Mouse (Mus musculus) heart, postnatal 0 days (tissue): ENCODE measurements at regions not wholly inside any gene's neighbourhood (a gene's known extent, or its start where the extent isn't known, plus 50 kb on each side); places are given as distances from the start of the nearest gene placed in this dataset.

Source experiments
- ATAC-seq: fragments of 200-750 bp; cut with Nextera tagmentation; 2 replicates; pipeline ENCODE4 v1.8.0; 2017; ENCODE audit warnings: low read depth, moderate number of reproducible peaks, moderate library complexity; ENCODE audit not compliant: insufficient read depth
- DNase-seq: peaks from one replicate; pipeline ENCODE4 v3.0.0-alpha.2; 2016; ENCODE audit warnings: low spot score
- H3K27ac ChIP-seq: fragments of 300-500 bp; sonication (generic); 2 replicates; pipeline ENCODE4 v1.5.1; 2014; ENCODE audit warnings: low read depth, mild to moderate bottlenecking
- H3K27me3 ChIP-seq: fragments of 300-500 bp; sonication (generic); 2 replicates; pipeline ENCODE4 v1.6.1; 2014; ENCODE audit warnings: low read length, mixed read lengths; ENCODE audit not compliant: control insufficient read depth, insufficient read depth
- H3K36me3 ChIP-seq: fragments of 300-500 bp; sonication (generic); replicated peaks from 2 replicates; pipeline ENCODE4 v1.6.1; 2014; ENCODE audit warnings: low read length, mixed read lengths; ENCODE audit not compliant: control insufficient read depth, insufficient read depth
- H3K4me1 ChIP-seq: fragments of 300-500 bp; sonication (generic); 2 replicates; pipeline ENCODE4 v1.6.1; 2014; ENCODE audit warnings: antibody characterized with exemption; ENCODE audit not compliant: control insufficient read depth, insufficient read depth
- H3K4me2 ChIP-seq: fragments of 300-500 bp; sonication (generic); 2 replicates; pipeline ENCODE4 v1.6.1; 2014; ENCODE audit warnings: low read depth, mild to moderate bottlenecking, low read length, moderate library complexity
- H3K4me3 ChIP-seq: fragments of 300-500 bp; sonication (generic); 2 replicates; pipeline ENCODE4 v1.5.1; 2014; ENCODE audit warnings: low read depth, low read length
- H3K9ac ChIP-seq: fragments of 300-500 bp; sonication (generic); replicated peaks from 2 replicates; pipeline ENCODE4 v1.6.1; 2014; ENCODE audit warnings: low read depth, low read length, mixed read lengths
- H3K9me3 ChIP-seq: fragments of 300-500 bp; sonication (generic); replicated peaks from 2 replicates; pipeline ENCODE4 v1.6.1; 2016; ENCODE audit warnings: low read length; ENCODE audit not compliant: control insufficient read depth
- CTCF ChIP-seq: IDR thresholded peaks from 2 replicates; pipeline ENCODE4 v1.5.1; 2016; ENCODE audit warnings: antibody characterized with exemption, control low read depth, low read depth
- EP300 ChIP-seq: IDR thresholded peaks from 2 replicates; pipeline ENCODE4 v1.6.1; 2016; ENCODE audit warnings: antibody characterized with exemption, low read depth
- WGBS: fragments of 180-500 bp; shearing (Covaris S2); extraction: QIAGEN DNeasy Blood & Tissue Kit; methylation state at CpG from one replicate; pipeline ENCODE4 v1.1.7; 2014; 5-methylcytosine and 5-hydroxymethylcytosine counted together

DNA sequence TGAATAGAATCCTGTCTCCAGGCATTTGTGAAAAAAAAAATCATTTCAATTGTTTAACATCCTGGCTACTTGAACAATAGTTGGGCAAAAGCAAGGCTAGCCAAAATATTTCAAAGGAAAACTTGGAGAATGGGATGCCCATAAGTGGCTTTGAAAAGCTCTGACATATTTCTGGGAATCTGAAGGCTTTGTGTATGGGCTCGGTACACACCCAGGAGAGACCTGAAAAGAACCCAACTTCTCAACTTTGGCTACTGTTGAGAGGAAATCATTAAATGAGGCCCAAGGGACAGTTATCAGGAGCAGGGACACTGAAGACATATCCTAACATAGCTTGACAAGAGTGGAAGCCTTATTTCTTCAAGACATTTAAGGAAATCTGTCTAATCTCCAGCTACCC is 179.0 kb downstream of the Cxcl12 start:
- H3K36me3 ChIP-seq, result no peaks in the 10 kb centered on the region
- no peaks in the 10 kb centered on the region for H3K4me1 ChIP-seq
- H3K4me2 ChIP-seq, result no peak overlapping the region
- H3K9me3 ChIP-seq, result 0 out of 2 replicates have a peak, but pooled peaks cover 4% of the 10 kb centered on the region
- no peaks in the 10 kb centered on the region for H3K27me3 ChIP-seq
- no peak for DNase-seq
- TF ChIP-seq EP300 (no peak), CTCF (no peak)
- H3K9ac ChIP-seq, result no peak overlapping the region
- WGBS, result 70% methylated on average over 1 of the region's 1 CpGs
- no peak overlapping the region for H3K27ac ChIP-seq
- ATAC-seq, result no peak
- H3K4me3 ChIP-seq, result no peak overlapping the region

DNA sequence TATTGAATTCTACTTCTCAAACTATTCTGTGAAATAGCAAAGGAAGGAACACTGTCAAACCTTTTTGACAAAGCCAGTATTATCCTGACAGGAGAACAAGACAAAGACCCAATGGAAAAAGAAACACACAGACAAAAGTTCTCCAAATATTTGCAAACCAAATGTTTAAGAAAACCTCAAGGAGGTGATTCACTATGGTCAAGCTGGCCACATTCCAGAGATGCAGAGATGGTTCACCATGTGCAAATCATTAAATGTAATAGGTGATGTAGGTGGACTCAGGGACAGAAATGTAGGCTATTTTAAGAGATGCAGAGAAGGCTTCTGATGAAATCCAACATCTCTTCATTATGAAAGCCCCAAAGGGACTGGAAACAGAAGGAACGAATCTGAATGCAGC is 183.5 kb downstream of the Cxcl12 start:
- WGBS, result 71% methylated on average over 1 of the region's 1 CpGs

GRCm38 (mm10) chr6:117353091-117353490 is 184.8 kb downstream of the Cxcl12 start:
- no peaks in the 10 kb centered on the region for H3K27me3 ChIP-seq
- no peak overlapping the region for H3K4me2 ChIP-seq
- H3K9ac ChIP-seq, result no peak overlapping the region
- TF ChIP-seq EP300 (no peak), CTCF (no peak)
- DNase-seq (no peak), ATAC-seq (no peak)
- H3K36me3 ChIP-seq, result no peaks in the 10 kb centered on the region
- H3K27ac ChIP-seq, result no peak overlapping the region
- WGBS, result 83% methylated on average over 3 of the region's 3 CpGs
- H3K4me3 ChIP-seq, result no peak overlapping the region
- H3K9me3 ChIP-seq, result no peaks in the 10 kb centered on the region
- no peaks in the 10 kb centered on the region for H3K4me1 ChIP-seq

More for the DNA sequence above, 183.5 kb downstream of the Cxcl12 start:
- no peaks in the 10 kb centered on the region for H3K9me3 ChIP-seq
- H3K4me1 ChIP-seq, result no peaks in the 10 kb centered on the region
- no peaks in the 10 kb centered on the region for H3K36me3 ChIP-seq
- H3K27ac ChIP-seq, result no peak overlapping the region
- ATAC-seq (no peak), DNase-seq (no peak)
- H3K4me2 ChIP-seq, result no peak overlapping the region
- TF ChIP-seq CTCF, result no peak
- H3K4me3 ChIP-seq, result no peak overlapping the region
- H3K27me3 ChIP-seq, result no peaks in the 10 kb centered on the region
- H3K9ac ChIP-seq, result no peak overlapping the region

- WGBS, result 97% methylated on average over 1 of the region's 1 CpGs
- TF ChIP-seq EP300 (no peak), CTCF (no peak)
- ATAC-seq (no peak), DNase-seq (no peak)
- H3K4me1 ChIP-seq, result no peaks in the 10 kb centered on the region
- no peak overlapping the region for H3K27ac ChIP-seq
- no peak overlapping the region for H3K4me2 ChIP-seq
- H3K36me3 ChIP-seq, result no peaks in the 10 kb centered on the region
- H3K27me3 ChIP-seq, result no peaks in the 10 kb centered on the region
- no peaks in the 10 kb centered on the region for H3K9me3 ChIP-seq
- H3K4me3 ChIP-seq, result no peak overlapping the region
- no peak overlapping the region for H3K9ac ChIP-seq
These were observed 187.8 kb downstream of the Cxcl12 start for GRCm38 (mm10) chr6:117356101-117356500.

- no peak overlapping the region for H3K4me3 ChIP-seq
- H3K9ac ChIP-seq, result no peak overlapping the region
- ATAC-seq (no peak), DNase-seq (no peak)
- no peak overlapping the region for H3K4me2 ChIP-seq
- no peaks in the 10 kb centered on the region for H3K4me1 ChIP-seq
- no peak overlapping the region for H3K27ac ChIP-seq
- H3K36me3 ChIP-seq, result no peaks in the 10 kb centered on the region
- no peaks in the 10 kb centered on the region for H3K9me3 ChIP-seq
- 85% methylated on average over 2 of the region's 2 CpGs for WGBS
- no peak for TF ChIP-seq CTCF
- no peak for TF ChIP-seq EP300
- no peaks in the 10 kb centered on the region for H3K27me3 ChIP-seq
These were observed 191.1 kb downstream of the Cxcl12 start for GRCm38 (mm10) chr6:117359401-117359800.

GRCm38 (mm10) chr6:117366563-117366962 is 198.2 kb downstream of the Cxcl12 start:
- ATAC-seq, result no peak
- no peaks in the 10 kb centered on the region for H3K36me3 ChIP-seq
- no peak overlapping the region for H3K9ac ChIP-seq
- no peak overlapping the region for H3K4me2 ChIP-seq
- H3K4me3 ChIP-seq, result no peak overlapping the region
- no peak for DNase-seq
- H3K4me1 ChIP-seq, result no peaks in the 10 kb centered on the region
- no peaks in the 10 kb centered on the region for H3K27me3 ChIP-seq
- no peaks in the 10 kb centered on the region for H3K9me3 ChIP-seq
- TF ChIP-seq CTCF (no peak), EP300 (no peak)
- H3K27ac ChIP-seq, result no peak overlapping the region
- WGBS, result 86% methylated on average over 6 of the region's 6 CpGs
